In genomic region chr3:9402345-9402744, GRCm38 (mm10) we compare ENCODE assay signal across 14 mouse cellular contexts.
A peak's percentile ranks its signal among the peaks of the same experiment; 100 is the strongest.
DNase-seq lines count a peak whose midpoint lies in the region; ATAC-seq and TF ChIP-seq lines count a peak whose summit lies in the region.
"Had no signal": no experiment of that assay in that cellular context is flagged by ENCODE, and none has a peak within 500 bp of the region (broad histone marks: within the 10 kb centered on the region; RNA-seq: fewer than 3 reads in every experiment).

No protein-coding gene starts in this region.

- no peak for TF ChIP-seq POLR2A in heart, adult 2 months (IDR thresholded peaks at IDR 0.05; ENCODE audit: insufficient read depth, low read depth, low read length)
- TF ChIP-seq POLR2A in thymus, adult 2 months (IDR thresholded peaks at IDR 0.05; ENCODE audit: control insufficient read depth, extremely low read depth, insufficient read depth, low read length, poor library complexity): no peak
- TF ChIP-seq POLR2A in limb, embryonic 14.5 days (IDR thresholded peaks at IDR 0.05; ENCODE audit: borderline replicate concordance, extremely low read depth, insufficient read depth, insufficient read length): no peak

- no peaks in the 10 kb centered on the region for H3K9me3 ChIP-seq in heart, embryonic 15.5 days (replicated peaks)
- no peaks in the 10 kb centered on the region for H3K9me3 ChIP-seq in limb, embryonic 14.5 days (ENCODE audit: control insufficient read depth, low read length)
- H3K9me3 ChIP-seq in midbrain, embryonic 13.5 days: no peaks in the 10 kb centered on the region
- H3K9me3 ChIP-seq: embryonic facial prominence, embryonic 12.5 days; forebrain, embryonic 12.5 days; midbrain, embryonic 12.5 days had no signal

- no peak for TF ChIP-seq EP300 in heart, adult 2 months (IDR thresholded peaks at IDR 0.05; ENCODE audit: insufficient read depth, low read depth, low read length)

- H3K27ac ChIP-seq in heart, embryonic 15.5 days: peak overlapping the region; percentile 81
- no peak overlapping the region for H3K27ac ChIP-seq in heart, adult 2 months
- peak overlapping the region; percentile 19; the same call in 1 of the 2 replicates for H3K27ac ChIP-seq in thymus, adult 2 months (ENCODE audit: control insufficient read depth, insufficient read depth, low read length)
- H3K27ac ChIP-seq in limb, embryonic 14.5 days (replicated peaks; ENCODE audit: low read depth, low read length): peak overlapping the region; percentile 70
- H3K27ac ChIP-seq in midbrain, embryonic 13.5 days: no peak overlapping the region
- H3K27ac ChIP-seq: embryonic facial prominence, embryonic 12.5 days; forebrain, embryonic 12.5 days had no signal

- H3K27me3 ChIP-seq in heart, embryonic 15.5 days: no peaks in the 10 kb centered on the region
- H3K27me3 ChIP-seq in heart, adult 2 months (ENCODE audit: control insufficient read depth, insufficient read depth, low read length): no peaks in the 10 kb centered on the region
- H3K27me3 ChIP-seq in thymus, adult 2 months (ENCODE audit: control insufficient read depth, insufficient read depth, low read length): no peaks in the 10 kb centered on the region
- H3K27me3 ChIP-seq in limb, embryonic 14.5 days (ENCODE audit: control insufficient read depth, insufficient read depth, low read length): no peaks in the 10 kb centered on the region
- H3K27me3 ChIP-seq in midbrain, embryonic 13.5 days: no peaks in the 10 kb centered on the region
- H3K27me3 ChIP-seq: embryonic facial prominence, embryonic 12.5 days; forebrain, embryonic 12.5 days; midbrain, embryonic 12.5 days had no signal

- no peak for TF ChIP-seq CTCF in heart, adult 2 months (IDR thresholded peaks at IDR 0.05)
- TF ChIP-seq CTCF in thymus, adult 2 months (IDR thresholded peaks at IDR 0.05; ENCODE audit: borderline replicate concordance, control insufficient read depth, extremely low read depth, insufficient read depth, low read length, poor library complexity): no peak

- intact Hi-C loops in heart, adult 2 months (cut with DNase I): loop anchor here (5.0 to 10.0 kb wide), 3 partner anchors 190 to 542 kb away; partner anchors contain the start of gene Zfp704

- H3K36me3 ChIP-seq in heart, embryonic 15.5 days: no peaks in the 10 kb centered on the region
- H3K36me3 ChIP-seq in heart, adult 2 months (ENCODE audit: control insufficient read depth, insufficient read depth, low read length): peaks cover 4% of the 10 kb centered on the region
- no peaks in the 10 kb centered on the region for H3K36me3 ChIP-seq in thymus, adult 2 months (ENCODE audit: control insufficient read depth, insufficient read depth, low read length)
- H3K36me3 ChIP-seq in limb, embryonic 14.5 days (ENCODE audit: control insufficient read depth, insufficient read depth, low read length): no peaks in the 10 kb centered on the region
- H3K36me3 ChIP-seq in midbrain, embryonic 13.5 days: no peaks in the 10 kb centered on the region
- H3K36me3 ChIP-seq: embryonic facial prominence, embryonic 12.5 days; forebrain, embryonic 12.5 days; midbrain, embryonic 12.5 days had no signal

- H3K9ac ChIP-seq in heart, embryonic 15.5 days: no peak overlapping the region
- H3K9ac ChIP-seq in heart, adult 2 months (ENCODE audit: low read depth, low read length): no peak overlapping the region
- H3K9ac ChIP-seq in limb, embryonic 14.5 days (ENCODE audit: low read depth, low read length, severe bottlenecking): no peak overlapping the region
- no peak overlapping the region for H3K9ac ChIP-seq in midbrain, embryonic 13.5 days (replicated peaks)
- H3K9ac ChIP-seq: embryonic facial prominence, embryonic 12.5 days; forebrain, embryonic 12.5 days; hindbrain, embryonic 14.5 days; midbrain, embryonic 12.5 days had no signal

- 75% methylated on average over 5 of the region's 5 CpGs for WGBS in heart, embryonic 15.5 days
- 80% methylated on average over 5 of the region's 5 CpGs for WGBS in heart, adult 2 months
- 36% methylated on average over 5 of the region's 5 CpGs for WGBS in thymus, adult 2 months
- 51% methylated on average over 5 of the region's 5 CpGs for WGBS in limb, embryonic 14.5 days
- WGBS in midbrain, embryonic 13.5 days: 81% methylated on average over 5 of the region's 5 CpGs

- H3K4me3 ChIP-seq in heart, embryonic 15.5 days: no peak overlapping the region
- H3K4me3 ChIP-seq in heart, adult 2 months: no peak overlapping the region
- H3K4me3 ChIP-seq in thymus, adult 2 months (ENCODE audit: control insufficient read depth, insufficient read depth, low read length): no peak overlapping the region
- no peak overlapping the region for H3K4me3 ChIP-seq in limb, embryonic 14.5 days (replicated peaks; ENCODE audit: low read length)
- H3K4me3 ChIP-seq in midbrain, embryonic 13.5 days (replicated peaks): no peak overlapping the region
- H3K4me3 ChIP-seq: embryonic facial prominence, embryonic 12.5 days; forebrain, embryonic 12.5 days; midbrain, embryonic 12.5 days had no signal

- peaks cover 55% of the 10 kb centered on the region for H3K4me1 ChIP-seq in heart, embryonic 15.5 days (replicated peaks)
- peaks cover 16% of the 10 kb centered on the region for H3K4me1 ChIP-seq in heart, adult 2 months (ENCODE audit: control insufficient read depth, insufficient read depth, low read length)
- peaks cover 26% of the 10 kb centered on the region for H3K4me1 ChIP-seq in thymus, adult 2 months (replicated peaks; ENCODE audit: control insufficient read depth, insufficient read depth, low read length)
- H3K4me1 ChIP-seq in limb, embryonic 14.5 days (ENCODE audit: control insufficient read depth, insufficient read depth, low read length): peaks cover 34% of the 10 kb centered on the region
- peaks cover 27% of the 10 kb centered on the region for H3K4me1 ChIP-seq in midbrain, embryonic 13.5 days (replicated peaks)

- no peak for DNase-seq in heart, adult 2 months
- DNase-seq in thymus, adult 2 months: peak; percentile 31
- no peak for DNase-seq in thymus, postnatal 10 days (ENCODE audit: low spot score in 2 of 2)
- no peak for DNase-seq in limb, embryonic 14.5 days (ENCODE audit: low spot score)
- DNase-seq in kidney, adult 18-20 months: no peak
- DNase-seq: cerebellum, postnatal 36 days; right cerebral cortex, postnatal 25 days had no signal

- no peak overlapping the region for H3K4me2 ChIP-seq in heart, embryonic 15.5 days
- H3K4me2 ChIP-seq in limb, embryonic 14.5 days (replicated peaks; ENCODE audit: low read depth, low read length, severe bottlenecking): no peak overlapping the region
- no peak overlapping the region for H3K4me2 ChIP-seq in midbrain, embryonic 13.5 days (replicated peaks)
- H3K4me2 ChIP-seq: embryonic facial prominence, embryonic 12.5 days; forebrain, embryonic 12.5 days; hindbrain, embryonic 14.5 days; midbrain, embryonic 12.5 days had no signal

- no peak for ATAC-seq in heart, embryonic 15.5 days (replicated peaks; ENCODE audit: insufficient number of reproducible peaks, insufficient read depth, low FRiP score, low read depth)
- ATAC-seq in limb, embryonic 14.5 days (ENCODE audit: low FRiP score, low read depth): peak; percentile 31; the same call in 1 of the 2 replicates
- no peak for ATAC-seq in midbrain, embryonic 13.5 days
- ATAC-seq in megakaryocyte progenitor cell, adult 5-6 weeks (replicated peaks; ENCODE audit: poor library complexity): no peak

- no peaks in the 10 kb centered on the region for H3K79me2 ChIP-seq in heart, adult 2 months (replicated peaks; ENCODE audit: control insufficient read depth, insufficient read depth, low read length)

Comparison
In these comparisons a context has a peak if more than half of its experiments do, and no peak if none do; other contexts are left out.
1. H3K27ac ChIP-seq: peak in heart, embryonic 15.5 days (single experiment), thymus, adult 2 months (single experiment) and limb, embryonic 14.5 days (single experiment); none in heart, adult 2 months (single experiment) and midbrain, embryonic 13.5 days (single experiment).